Mouse (Mus musculus) kidney, postnatal 25 days (tissue): ENCODE data around the gene Foxp1.

Experiments used
- DNase-seq, 2 experiments: peaks; one replicate each; pipeline ENCODE4 v3.0.0; 2021; ENCODE audit warnings: mixed read lengths in 2 of 2

The Foxp1 gene

DNA sequence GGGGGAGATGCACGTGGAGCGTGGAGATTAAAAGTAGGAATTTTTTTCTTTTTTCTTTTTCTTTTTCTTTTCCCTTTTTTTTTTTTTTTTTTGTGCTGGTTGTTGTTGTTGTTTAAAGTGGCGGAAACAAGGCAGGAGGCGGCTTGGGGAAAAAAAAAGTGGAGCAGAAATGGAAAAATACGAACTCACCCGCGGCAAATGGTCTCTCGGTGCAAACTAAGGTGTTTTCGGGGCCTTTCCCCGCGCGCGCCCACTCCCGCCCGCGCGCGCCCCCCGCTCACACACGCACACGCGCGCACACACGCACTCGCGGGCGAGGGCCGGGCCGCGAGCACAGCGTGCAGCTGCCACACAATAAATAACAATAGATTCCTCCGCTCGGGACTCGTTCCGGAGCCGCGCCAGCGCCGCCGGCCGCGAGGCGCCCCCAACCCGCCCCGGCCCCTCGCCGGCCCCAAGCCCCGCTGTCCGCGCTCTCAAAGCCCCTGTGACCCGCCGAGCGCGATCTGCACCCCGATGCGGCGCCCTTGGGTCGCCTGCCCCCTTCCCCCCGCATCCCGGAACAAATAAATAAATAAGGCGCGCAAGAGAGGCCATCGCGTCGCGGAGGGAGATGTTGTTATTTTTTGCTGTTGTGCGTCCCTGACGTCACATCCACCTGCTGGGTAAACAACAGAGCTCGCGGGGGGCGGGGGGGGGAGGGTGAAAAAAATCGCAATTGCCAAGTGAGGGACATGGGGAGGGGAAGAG is at the start of gene Foxp1:
Gene Foxp1 (minus strand): TSS at position 363 of the 750 bp plus-strand sequence.
- peak; percentile 85 to 91 for DNase-seq

DNA sequence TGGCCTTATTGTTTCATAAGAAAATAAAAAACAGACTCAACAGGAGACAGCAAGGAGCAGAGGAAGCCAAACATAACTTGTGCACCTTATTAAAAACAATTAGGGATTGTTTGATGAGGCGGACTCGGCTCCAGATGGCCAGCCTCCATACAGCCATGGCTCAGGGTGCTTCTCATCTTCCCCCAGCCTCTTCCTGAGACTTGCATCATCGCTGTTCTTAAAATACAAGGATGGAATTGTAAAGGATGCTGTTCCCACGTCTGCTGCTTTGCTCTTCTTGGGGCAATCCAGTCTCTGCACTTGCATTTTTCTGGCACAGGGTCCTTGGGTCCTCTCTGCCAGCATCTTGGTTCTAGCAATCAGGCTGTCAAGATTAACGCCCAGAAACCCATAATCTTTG is 49.5 kb upstream of the Foxp1 start:
- no peak for DNase-seq

DNA sequence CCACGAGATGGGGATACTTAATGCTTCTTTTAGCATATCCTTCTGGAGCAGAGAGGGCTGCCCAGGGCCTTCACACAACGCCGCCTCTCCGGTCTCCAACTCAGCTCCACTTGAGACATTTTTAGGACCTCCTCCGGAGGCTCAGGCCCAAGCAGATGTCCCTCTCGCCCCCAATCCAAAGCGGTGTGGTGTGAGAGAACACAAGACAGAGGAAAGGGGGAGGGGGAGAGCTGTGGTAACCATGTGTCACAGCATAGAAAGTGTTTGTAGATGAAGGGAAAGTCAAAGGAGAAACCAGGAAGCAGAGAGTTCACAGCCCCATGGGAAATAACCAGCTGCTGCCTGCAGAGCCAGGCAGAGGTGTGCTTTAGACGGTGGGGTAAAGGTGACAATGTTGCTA is 44.4 kb upstream of the Foxp1 start:
- DNase-seq, result no peak

DNA sequence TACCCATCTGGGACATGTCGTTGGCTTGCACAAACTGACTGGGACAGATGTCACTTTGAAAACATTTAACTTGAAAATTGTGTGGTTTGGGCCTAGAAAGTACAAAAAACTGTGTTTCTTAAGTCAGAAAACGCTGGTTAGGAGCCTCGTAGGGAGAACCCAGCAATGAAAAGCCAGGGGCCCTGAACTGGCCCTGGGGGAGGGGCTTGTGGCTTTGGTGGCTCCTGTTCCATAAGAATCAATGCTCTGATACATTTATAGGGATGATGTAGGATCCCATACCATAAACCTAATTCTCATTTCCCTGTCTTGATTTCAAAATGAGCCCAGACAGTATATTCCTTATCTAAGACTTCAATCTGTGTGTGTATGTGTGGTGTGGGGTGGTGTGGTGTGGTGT is 42.2 kb upstream of the Foxp1 start:
- no peak for DNase-seq

DNA sequence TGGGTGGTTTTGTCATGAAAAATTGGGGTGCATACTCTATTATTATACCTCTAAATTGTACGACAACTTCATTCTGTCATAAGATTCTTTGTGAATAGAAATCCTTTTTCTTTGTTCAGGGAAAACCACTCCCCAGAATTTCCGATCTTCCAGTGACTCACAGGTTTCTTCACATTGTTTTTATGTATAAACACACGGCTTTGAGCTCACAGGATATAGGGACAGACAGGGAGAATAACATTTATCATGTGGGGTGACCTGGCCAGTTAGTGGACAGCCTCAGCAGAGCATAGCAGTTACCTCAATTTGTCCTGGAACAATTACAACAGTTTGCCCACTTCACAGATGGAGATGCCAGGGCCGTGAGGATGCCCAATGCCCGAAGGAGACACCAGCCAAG is 34.4 kb upstream of the Foxp1 start:
- DNase-seq, result no peak

DNA sequence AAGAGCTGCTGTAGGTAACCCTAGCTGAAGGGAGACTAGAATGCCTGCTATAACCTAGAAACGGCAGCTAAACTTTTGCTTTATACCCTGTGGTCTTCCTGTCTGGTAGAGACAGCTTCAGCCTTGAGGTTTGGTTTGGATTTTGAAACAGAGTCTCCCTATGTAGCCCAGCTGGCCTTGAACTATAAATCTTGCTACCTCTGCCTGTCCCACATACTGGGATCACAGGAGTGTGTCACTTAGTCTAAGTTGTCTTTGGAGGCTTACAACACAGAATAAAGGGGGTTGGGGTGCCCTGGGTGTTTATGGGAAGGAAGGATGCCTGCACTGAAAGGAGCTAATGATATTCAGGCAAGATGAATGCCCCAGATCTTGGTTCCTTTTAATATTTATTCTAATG is 30.3 kb upstream of the Foxp1 start:
- no peak for DNase-seq

DNA sequence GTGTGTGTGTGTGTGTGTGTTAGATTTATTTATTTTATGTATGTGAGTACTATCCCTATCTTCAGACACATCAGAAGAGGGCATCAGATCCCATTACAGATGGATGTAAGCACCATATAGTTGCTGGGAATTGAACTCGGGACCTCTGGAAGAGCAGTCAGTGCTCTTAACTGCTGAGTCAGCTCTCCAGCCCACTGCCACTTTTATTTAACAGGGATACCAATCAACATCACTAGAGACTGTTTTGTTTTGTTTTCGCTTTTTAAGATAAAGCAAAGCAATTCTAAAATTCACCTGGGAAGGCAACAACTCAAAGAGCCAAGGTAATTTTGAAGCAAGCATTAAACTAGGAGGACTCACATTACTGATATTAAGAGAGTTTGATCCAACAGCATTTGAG is 23.9 kb upstream of the Foxp1 start:
- DNase-seq, result no peak

DNA sequence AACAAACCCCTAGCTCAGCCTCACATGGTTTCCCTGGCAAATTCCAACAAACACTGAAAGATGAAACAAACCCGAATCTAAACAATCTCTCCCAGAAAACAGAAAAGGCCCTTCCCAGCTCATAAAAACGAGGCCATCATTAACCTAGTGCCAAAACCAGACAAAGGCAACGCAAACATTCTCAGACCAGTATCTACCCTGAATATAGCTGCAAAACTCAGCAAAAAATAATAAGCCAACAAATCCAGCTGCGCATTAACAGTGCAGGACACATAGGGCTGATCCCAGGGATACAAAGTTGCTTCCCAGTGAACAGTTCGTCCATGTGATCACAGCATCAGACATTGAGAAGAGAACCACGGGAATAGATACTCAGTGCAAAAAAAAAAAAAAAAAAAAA is 22.9 kb upstream of the Foxp1 start:
- no peak for DNase-seq

DNA sequence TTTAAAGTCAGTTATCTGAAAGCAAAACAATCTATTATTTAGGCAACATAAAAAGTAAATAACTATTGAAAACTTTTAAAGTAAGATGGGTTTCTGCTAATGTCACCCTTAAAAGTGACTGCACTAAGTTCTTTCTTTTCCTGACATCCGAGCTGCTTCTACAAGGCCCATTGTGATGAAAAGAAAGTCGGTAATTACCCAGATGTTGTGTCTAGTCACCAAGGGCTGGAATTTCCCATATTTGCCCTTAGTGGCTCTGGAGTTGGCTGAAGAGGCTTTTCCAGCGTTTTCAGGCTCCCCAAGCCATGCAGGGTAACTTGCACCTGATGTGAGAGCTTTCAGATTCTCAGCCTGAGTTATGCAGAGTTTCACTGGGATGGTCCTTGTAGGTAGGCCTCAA is 18.6 kb upstream of the Foxp1 start:
- no peak for DNase-seq

DNA sequence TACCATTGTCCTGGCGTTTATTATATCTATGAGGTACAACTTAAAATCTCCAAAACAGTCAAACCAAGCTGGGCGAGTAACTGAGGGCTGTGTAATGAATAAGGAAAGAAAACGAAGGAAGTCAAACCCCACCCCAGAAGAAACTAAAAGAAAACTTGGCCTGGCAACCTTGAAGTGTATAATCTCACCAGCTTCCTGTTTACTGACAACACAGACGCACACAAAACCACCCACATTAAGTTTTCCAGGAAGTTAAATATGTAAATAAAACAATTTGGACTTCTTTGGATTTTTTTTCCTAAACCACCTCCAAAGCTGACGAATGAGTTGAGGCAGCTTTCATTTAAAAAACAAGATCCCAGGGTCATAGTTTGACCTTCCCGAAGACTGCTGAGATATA is 18.1 kb upstream of the Foxp1 start:
- no peak for DNase-seq

DNA sequence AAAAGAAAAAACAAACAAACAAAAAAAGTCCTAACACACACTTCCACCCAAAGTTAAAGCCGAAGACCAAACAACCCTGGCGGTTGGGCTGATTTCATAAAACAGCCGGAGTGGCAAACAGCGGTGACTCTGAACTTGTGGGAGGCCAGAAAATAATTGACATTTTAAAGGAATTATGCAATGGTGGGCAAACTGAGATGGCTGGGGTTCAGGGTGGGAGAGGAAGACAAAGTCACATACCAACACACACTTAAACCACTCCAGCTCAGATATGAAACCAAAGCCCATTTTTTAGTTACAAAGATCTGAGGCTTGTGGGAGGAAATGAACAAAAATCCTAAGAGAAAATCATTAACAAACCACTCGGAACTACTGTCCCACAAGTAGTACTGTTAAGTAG is 17.6 kb upstream of the Foxp1 start:
- no peak for DNase-seq

DNA sequence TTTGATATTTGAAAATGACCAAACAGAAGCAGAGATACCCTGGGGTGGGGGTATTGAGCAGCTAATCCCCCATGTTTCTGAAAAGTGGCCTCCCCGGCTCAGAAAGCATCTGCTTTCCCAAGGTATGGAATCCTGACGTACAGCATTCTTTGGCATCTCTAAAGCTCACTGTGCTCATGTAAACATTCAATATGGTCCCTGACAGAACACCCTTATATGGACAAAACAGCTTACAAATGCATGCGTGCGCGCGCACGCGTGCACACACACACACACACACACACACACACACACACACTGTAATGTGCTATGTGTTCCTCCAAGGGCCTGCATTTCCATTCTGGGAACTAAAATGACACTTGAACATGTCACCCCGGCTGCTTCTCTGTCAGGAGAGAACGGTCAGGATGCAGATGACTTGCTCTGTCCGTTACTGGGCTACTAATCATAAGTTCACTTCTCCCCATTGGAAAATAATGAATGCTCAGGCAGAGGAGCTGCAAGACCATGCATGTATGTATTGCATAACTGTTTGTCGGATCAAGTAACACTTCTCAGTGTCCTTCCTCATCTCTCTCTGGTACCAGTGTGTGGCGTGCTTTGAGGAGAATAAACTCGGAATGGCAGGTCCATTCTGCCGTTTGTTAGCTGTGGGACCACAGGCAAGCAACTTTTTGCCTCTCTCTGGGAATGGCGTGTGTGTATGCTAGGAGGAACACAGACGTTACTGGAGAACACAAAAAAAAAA is 15.8 kb upstream of the Foxp1 start:
- DNase-seq, result no peak

DNA sequence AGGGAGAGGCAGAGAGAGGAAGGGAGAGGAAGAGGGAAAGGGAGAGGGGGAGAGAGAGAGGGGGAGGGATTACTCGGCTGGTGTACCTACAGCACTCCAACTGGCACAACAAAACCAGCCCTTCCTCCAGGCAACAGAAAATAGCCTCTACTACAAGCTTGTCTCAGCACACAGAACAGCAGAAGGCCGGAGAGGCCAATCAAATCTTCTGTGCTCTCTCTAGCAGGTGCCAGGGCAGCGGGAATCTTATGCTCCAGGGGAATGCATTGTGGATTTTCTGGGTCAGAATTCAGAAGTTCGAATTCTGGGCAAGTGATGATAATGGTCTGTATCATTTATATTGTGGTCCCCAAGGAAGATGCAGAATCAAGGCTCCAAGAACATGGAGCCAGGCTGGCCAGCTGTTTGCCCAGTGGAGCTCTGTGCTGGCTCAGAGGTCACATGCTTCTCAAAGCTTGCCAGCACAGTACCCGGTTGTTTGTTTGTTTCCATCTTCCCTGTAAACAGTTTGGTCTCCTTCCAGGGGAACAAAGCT is 11.8 kb upstream of the Foxp1 start:
- no peak for DNase-seq

DNA sequence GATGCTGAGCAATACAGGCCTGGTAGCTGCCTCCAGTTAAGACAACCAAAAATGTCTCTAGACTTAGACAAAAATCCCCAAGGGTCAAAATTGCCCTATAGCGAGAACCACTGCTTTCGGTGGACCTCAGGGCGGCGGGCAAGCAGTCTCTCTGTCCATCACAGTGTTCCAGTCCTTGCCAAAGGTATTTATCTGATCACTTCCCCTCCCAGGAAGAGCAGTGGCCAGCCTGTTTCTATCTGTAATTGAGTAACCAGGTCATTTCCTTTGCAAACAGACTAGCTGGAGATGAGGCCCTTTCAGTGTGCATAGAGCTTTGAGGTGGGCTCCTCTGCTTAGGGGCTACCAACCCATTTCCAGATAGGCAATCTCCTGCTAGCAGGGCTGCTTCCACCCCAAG is 9.9 kb upstream of the Foxp1 start:
- DNase-seq, result no peak

DNA sequence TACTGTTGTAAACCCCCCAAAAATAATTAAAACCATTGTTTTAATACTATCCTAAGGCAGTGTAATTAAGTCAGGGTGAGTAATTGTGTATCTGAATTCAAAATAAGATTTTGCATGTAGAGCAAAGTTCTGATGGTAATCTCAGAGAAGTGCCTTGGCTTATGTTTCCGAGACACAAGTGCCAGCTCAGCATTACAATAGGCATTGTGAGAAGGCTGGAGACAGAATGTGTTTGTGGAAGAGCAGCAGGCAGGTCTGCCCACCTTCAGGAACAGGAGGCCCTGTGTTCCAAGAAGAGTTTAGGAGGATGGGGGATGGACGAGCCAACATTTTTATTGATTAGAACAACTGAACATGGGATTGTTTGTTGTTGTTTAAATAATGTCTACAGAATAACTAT is 6.5 kb upstream of the Foxp1 start:
- DNase-seq, result no peak

DNA sequence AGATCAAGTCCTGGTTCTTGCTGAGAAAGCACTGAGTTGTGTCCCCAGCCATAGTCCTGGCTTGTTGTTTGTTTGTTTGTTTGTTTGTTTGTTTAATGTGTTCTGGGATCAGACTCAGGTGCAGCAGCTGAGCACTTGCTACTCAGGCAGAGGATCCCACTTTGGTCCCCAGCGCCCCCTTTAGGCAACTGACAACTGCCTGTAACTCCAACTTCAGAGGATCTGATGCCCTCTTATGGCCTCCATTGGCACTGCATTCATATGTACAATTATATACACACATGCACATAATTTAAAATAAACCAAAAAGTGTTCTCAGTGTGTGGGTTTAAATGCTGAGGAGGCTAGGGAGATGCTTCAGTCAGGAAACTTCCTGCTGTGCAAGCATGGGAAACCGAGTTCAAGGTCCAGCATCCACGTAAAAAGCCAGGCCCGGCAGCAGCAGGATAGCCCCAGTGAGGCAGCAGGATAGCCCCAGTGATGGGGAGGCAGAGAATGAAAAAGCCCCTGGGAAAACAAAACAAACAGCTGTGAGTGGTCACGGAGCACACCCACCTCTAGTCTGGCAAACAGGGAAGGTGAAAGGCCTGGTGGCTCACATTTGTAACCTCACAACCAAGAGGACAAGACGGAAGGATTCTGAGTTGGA is 5.1 kb upstream of the Foxp1 start:
- DNase-seq, result no peak

DNA sequence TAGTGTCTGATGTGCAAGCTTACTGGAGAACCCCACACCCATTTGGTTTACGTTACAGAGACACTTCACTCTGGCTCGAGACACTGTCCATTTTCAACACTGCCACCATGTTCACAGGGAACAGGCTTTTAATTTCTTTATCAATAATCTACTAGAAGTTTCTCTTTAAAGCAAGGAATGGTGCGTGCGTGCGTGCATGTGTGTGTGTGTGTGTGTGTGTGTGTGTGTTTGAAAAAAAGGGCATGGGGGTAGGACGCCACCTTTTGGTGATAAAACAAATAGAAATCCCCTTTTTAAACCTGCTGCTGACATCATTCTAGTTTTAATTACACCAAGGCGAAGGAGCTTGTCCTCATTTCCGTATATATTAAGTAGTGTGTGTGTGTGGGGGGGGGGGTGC is 2.8 kb upstream of the Foxp1 start:
- DNase-seq, result peak; percentile 40 to 58

DNA sequence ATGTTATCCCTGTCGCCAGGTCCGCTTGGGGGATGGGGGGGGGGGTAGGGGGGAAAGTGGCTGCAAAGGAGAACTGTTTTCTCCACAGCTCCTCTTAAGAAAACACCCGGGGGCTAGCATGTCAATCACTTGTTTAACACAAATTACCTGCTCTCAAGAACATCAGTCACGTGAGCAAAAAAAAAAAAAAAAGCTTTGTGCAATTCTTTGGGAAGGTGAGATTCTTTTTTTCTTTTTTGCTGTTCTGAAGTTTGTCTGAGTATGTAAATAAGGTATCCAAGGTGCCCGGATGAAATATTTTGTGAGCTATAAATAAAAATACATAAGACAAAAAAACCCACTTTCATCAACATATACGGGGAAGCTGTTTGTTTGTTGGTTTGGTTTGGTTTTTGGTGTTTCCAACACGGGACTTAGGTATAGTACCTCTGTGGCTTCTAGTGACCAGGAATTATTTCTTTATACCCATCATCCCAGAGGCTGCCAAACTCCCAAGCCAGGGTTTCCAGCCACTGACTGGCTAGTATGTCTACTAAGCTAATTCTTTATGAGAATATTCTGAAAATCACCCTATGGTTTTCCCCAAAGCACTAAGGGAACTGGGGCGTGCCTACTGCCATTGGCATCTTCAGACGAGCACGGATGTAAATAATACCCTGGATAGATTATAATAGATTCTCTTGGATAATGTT is 1.3 kb upstream of the Foxp1 start:
- DNase-seq, result no peak

DNA sequence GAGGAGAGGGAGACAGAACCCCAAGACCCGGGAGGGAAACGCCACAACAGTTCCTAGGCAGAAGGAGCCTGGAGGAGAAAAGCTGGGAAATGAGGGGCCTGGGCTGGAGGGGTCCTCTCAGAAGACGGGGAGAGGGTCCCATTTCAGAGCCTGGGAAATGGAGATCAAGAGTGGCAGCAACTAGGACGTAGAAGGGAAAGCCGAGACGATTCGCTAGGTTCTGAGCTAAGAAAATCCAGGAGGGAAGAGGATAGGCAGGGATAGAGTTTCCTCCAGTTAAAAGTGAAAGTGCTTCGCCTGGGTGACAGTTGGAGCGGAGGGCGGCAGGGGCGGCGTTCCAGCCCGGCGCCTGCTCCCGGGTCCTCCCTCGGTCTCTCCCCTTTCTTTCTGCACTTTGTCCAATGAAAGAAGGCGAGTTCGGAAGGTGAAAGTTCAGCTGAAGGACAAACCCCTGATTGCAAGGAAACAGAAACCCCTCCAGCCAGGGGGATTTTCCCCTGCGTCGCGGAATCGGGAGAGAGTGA is 650 bp upstream of the Foxp1 start:
- DNase-seq, result peak; percentile 79 to 89

DNA sequence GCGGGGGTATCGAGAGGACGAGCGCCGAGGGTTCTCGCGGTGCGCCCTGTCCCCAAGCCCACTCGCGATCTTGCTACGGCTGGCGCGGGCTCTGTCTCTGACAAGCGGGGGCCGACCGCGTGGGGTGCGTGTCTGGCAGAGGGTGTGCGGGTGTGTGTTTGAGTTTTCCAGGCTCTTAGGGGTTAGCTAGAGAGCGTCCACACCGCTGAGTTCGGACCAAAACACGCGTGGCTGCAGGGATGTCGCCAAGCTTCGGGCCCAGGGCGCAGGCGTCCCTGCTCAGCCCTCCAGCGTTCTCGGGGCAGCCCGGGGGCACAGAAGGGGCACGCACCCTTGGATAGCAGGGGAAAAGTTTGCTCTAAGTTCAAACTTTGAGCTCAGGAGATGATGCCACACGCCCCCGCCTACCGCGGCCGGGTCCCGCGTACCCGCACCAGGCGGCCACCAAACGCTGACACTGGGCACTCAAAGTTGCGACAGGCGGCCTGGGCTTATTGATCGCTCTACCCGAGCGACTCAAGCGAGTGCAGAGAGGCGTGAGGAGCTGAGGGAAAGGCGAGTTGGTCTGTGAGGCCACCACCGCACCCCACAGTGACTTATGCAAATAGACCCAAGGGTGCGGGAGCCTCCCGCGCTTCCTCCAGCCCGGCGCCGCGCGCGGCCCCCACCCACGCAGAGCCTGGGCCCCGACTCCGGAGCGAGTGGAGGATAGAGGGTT is 721 bp downstream of the Foxp1 start:
- peak; percentile 45 to 66 for DNase-seq

DNA sequence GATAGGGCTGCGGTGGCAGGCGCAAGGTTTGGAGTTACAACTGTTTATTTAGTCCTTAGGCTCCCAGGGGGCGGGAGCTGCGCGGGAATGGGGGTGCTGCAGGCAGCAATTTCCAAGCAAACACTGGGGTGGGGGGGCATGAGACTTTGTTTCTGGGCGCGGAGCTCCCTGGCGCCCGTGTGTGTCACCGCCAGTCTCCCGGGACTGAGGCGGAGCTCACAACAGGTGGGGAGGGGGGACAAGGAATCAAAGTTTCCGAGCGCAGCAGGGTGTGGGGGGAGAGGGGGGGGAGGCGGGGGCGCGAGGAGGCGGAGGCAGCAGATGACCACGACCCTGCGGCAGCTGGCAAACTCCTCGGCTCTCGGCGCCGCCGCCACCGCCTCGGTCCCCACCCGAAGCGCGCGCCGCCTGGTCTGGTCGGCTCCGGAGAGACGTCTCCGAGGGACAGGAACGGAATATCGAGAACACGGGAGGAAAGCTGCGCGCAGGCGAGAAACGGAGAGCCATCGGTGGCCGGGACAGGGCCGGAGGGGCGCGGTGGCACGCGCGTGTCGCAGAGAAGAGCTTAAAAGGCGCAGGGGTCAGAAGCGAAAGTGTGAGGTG is 1.4 kb downstream of the Foxp1 start:
- peak; percentile 53 to 74 for DNase-seq

DNA sequence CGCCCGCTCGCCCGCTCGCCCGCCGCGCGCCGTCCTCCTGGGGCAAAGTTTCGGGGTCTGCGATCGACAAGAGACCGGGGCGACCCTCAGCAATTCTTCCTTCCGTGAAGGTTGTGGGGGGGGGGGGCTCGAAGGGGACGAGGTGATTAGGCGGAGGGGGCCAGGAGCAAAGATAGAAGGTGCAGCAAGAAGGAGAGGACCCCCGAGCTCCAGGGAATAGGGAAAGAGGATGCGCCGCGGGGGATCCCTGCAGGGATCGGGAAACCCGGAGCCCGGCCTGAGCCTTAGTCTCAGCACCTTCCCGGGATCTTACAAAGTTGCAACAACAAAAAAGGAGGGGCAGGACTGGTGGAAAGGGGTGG is 1.9 kb downstream of the Foxp1 start:
- DNase-seq, result no peak
